Mouse (Mus musculus): ENCODE results near the gene Mettl8. TPM values are rescaled to one million over a fixed set of nuclear protein-coding genes. Genes with fewer than 3 reads are reported as not detected.

Mettl8 gene
- polyA plus RNA-seq, 1 experiment from 2014 or later: 14.3 TPM

- ATAC-seq (ENCODE audit: low FRiP score, low read depth): no peak
- Histone ChIP-seq H3K36me3 (peaks cover 3% of the 10 kb centered on the region; the same call in 1 of the 2 replicates), H3K9ac (no peak overlapping the region), H3K4me3 (no peak overlapping the region), H3K4me1 (no peaks in the 10 kb centered on the region), H3K9me3 (no peaks in the 10 kb centered on the region), H3K4me2 (replicated peaks) (no peak overlapping the region), H3K27me3 (no peaks in the 10 kb centered on the region), H3K27ac (no peak overlapping the region)
- WGBS: 83% methylated on average over 2 of the region's 2 CpGs
Measured at GRCm38 (mm10) chr2:70968305-70968704, 87.1 kb downstream of the Mettl8 start.

GRCm38 (mm10) chr2:70967216-70967615 is 88.2 kb downstream of the Mettl8 start:
- ATAC-seq (ENCODE audit: low FRiP score, low read depth): no peak
- no peak overlapping the region for H3K9ac ChIP-seq
- H3K36me3 ChIP-seq: peaks cover 3% of the 10 kb centered on the region; the same call in 1 of the 2 replicates
- no peaks in the 10 kb centered on the region for H3K9me3 ChIP-seq
- no peaks in the 10 kb centered on the region for H3K4me1 ChIP-seq
- no peak overlapping the region for H3K27ac ChIP-seq
- no peak overlapping the region for H3K4me2 ChIP-seq (replicated peaks)
- 78% methylated on average over 1 of the region's 1 CpGs for WGBS
- no peaks in the 10 kb centered on the region for H3K27me3 ChIP-seq
- no peak overlapping the region for H3K4me3 ChIP-seq

- Histone ChIP-seq H3K36me3 (peaks cover 3% of the 10 kb centered on the region; the same call in 1 of the 2 replicates), H3K9ac (no peak overlapping the region), H3K4me2 (replicated peaks) (no peak overlapping the region), H3K27me3 (no peaks in the 10 kb centered on the region), H3K4me3 (no peak overlapping the region), H3K4me1 (no peaks in the 10 kb centered on the region), H3K27ac (no peak overlapping the region), H3K9me3 (no peaks in the 10 kb centered on the region)
- no peak for ATAC-seq (ENCODE audit: low FRiP score, low read depth)
- 94% methylated on average over 2 of the region's 2 CpGs for WGBS
Measured at GRCm38 (mm10) chr2:70964809-70965208, 90.6 kb downstream of the Mettl8 start.

GRCm38 (mm10) chr2:70962921-70963320 is 92.5 kb downstream of the Mettl8 start:
- Histone ChIP-seq H3K27ac (no peak overlapping the region), H3K4me3 (no peak overlapping the region), H3K9ac (no peak overlapping the region), H3K9me3 (no peaks in the 10 kb centered on the region), H3K27me3 (no peaks in the 10 kb centered on the region), H3K36me3 (peaks cover 3% of the 10 kb centered on the region; the same call in 1 of the 2 replicates), H3K4me2 (replicated peaks) (no peak overlapping the region), H3K4me1 (0 out of 2 replicates have a peak, but pooled peaks cover 4% of the 10 kb centered on the region)
- WGBS: 92% methylated on average over 1 of the region's 1 CpGs
- no peak for ATAC-seq (ENCODE audit: low FRiP score, low read depth)

GRCm38 (mm10) chr2:70961086-70961941 is 94.1 kb downstream of the Mettl8 start:
- Histone ChIP-seq H3K4me3 (no peak overlapping the region), H3K27ac (no peak overlapping the region), H3K4me2 (replicated peaks) (no peak overlapping the region), H3K9ac (no peak overlapping the region), H3K27me3 (no peaks in the 10 kb centered on the region), H3K4me1 (0 out of 2 replicates have a peak, but pooled peaks cover 4% of the 10 kb centered on the region), H3K9me3 (no peaks in the 10 kb centered on the region), H3K36me3 (peaks cover 3% of the 10 kb centered on the region; the same call in 1 of the 2 replicates)
- ATAC-seq (ENCODE audit: low FRiP score, low read depth): no peak
- WGBS: 82% methylated on average over 6 of the region's 6 CpGs

GRCm38 (mm10) chr2:70960090-70960489 is 95.3 kb downstream of the Mettl8 start:
- Histone ChIP-seq H3K36me3 (peaks cover 3% of the 10 kb centered on the region; the same call in 1 of the 2 replicates), H3K4me1 (0 out of 2 replicates have a peak, but pooled peaks cover 4% of the 10 kb centered on the region), H3K9me3 (no peaks in the 10 kb centered on the region), H3K27me3 (no peaks in the 10 kb centered on the region), H3K27ac (no peak overlapping the region), H3K9ac (no peak overlapping the region), H3K4me3 (no peak overlapping the region), H3K4me2 (replicated peaks) (no peak overlapping the region)
- no peak for ATAC-seq (ENCODE audit: low FRiP score, low read depth)
- WGBS: 78% methylated on average over 6 of the region's 6 CpGs

GRCm38 (mm10) chr2:70959337-70959736 is 96.0 kb downstream of the Mettl8 start:
- Histone ChIP-seq H3K9me3 (no peaks in the 10 kb centered on the region), H3K27me3 (no peaks in the 10 kb centered on the region), H3K36me3 (no peaks in the 10 kb centered on the region), H3K9ac (no peak overlapping the region), H3K4me2 (replicated peaks) (no peak overlapping the region), H3K27ac (no peak overlapping the region), H3K4me3 (no peak overlapping the region), H3K4me1 (0 out of 2 replicates have a peak, but pooled peaks cover 4% of the 10 kb centered on the region)
- 53% methylated on average over 7 of the region's 7 CpGs for WGBS
- no peak for ATAC-seq (ENCODE audit: low FRiP score, low read depth)

- Histone ChIP-seq H3K4me1 (0 out of 2 replicates have a peak, but pooled peaks cover 4% of the 10 kb centered on the region), H3K27me3 (no peaks in the 10 kb centered on the region), H3K36me3 (no peaks in the 10 kb centered on the region), H3K27ac (no peak overlapping the region), H3K4me2 (replicated peaks) (no peak overlapping the region), H3K9me3 (no peaks in the 10 kb centered on the region), H3K9ac (no peak overlapping the region), H3K4me3 (no peak overlapping the region)
- no peak for ATAC-seq (ENCODE audit: low FRiP score, low read depth)
- WGBS: 65% methylated on average over 5 of the region's 7 CpGs
Measured at GRCm38 (mm10) chr2:70958536-70958935, 96.8 kb downstream of the Mettl8 start.

GRCm38 (mm10) chr2:70953616-70954015 is 101.8 kb downstream of the Mettl8 start:
- no peak for ATAC-seq (ENCODE audit: low FRiP score, low read depth)
- H3K9me3 ChIP-seq: no peaks in the 10 kb centered on the region
- H3K4me1 ChIP-seq: no peaks in the 10 kb centered on the region
- H3K9ac ChIP-seq: no peak overlapping the region
- no peak overlapping the region for H3K27ac ChIP-seq
- 53% methylated on average over 2 of the region's 2 CpGs for WGBS
- H3K27me3 ChIP-seq: no peaks in the 10 kb centered on the region
- H3K36me3 ChIP-seq: no peaks in the 10 kb centered on the region
- no peak overlapping the region for H3K4me3 ChIP-seq
- H3K4me2 ChIP-seq (replicated peaks): no peak overlapping the region

GRCm38 (mm10) chr2:70951944-70952343 is 103.4 kb downstream of the Mettl8 start:
- no peak overlapping the region for H3K9ac ChIP-seq
- WGBS: 83% methylated on average over 2 of the region's 2 CpGs
- H3K4me2 ChIP-seq (replicated peaks): no peak overlapping the region
- H3K36me3 ChIP-seq: no peaks in the 10 kb centered on the region
- ATAC-seq (ENCODE audit: low FRiP score, low read depth): no peak
- H3K27ac ChIP-seq: no peak overlapping the region
- no peaks in the 10 kb centered on the region for H3K9me3 ChIP-seq
- no peaks in the 10 kb centered on the region for H3K4me1 ChIP-seq
- H3K4me3 ChIP-seq: no peak overlapping the region
- no peaks in the 10 kb centered on the region for H3K27me3 ChIP-seq

GRCm38 (mm10) chr2:70944511-70945305 is 110.7 kb downstream of the Mettl8 start:
- Histone ChIP-seq H3K9me3 (no peaks in the 10 kb centered on the region), H3K27ac (no peak overlapping the region), H3K4me2 (replicated peaks) (no peak overlapping the region), H3K4me1 (no peaks in the 10 kb centered on the region; the same call in 1 of the 2 replicates), H3K9ac (no peak overlapping the region), H3K4me3 (no peak overlapping the region), H3K36me3 (no peaks in the 10 kb centered on the region), H3K27me3 (no peaks in the 10 kb centered on the region)
- ATAC-seq (ENCODE audit: low FRiP score, low read depth): no peak
- 80% methylated on average over 8 of the region's 8 CpGs for WGBS

- no peak overlapping the region for H3K4me3 ChIP-seq
- no peak overlapping the region for H3K9ac ChIP-seq
- peaks cover 3% of the 10 kb centered on the region; the same call in 1 of the 2 replicates for H3K4me1 ChIP-seq
- ATAC-seq (ENCODE audit: low FRiP score, low read depth): no peak
- no peaks in the 10 kb centered on the region for H3K9me3 ChIP-seq
- no peaks in the 10 kb centered on the region for H3K36me3 ChIP-seq
- 0 out of 2 replicates have a peak overlapping the region, but pooled peaks have one; percentile 15 for H3K27ac ChIP-seq
- no peaks in the 10 kb centered on the region for H3K27me3 ChIP-seq
- H3K4me2 ChIP-seq (replicated peaks): no peak overlapping the region; the same call in 1 of the 2 replicates
- WGBS: 60% methylated on average over 14 of the region's 14 CpGs
Measured at GRCm38 (mm10) chr2:70940826-70941225, 114.6 kb downstream of the Mettl8 start.

All from limb, embryonic 13.5 days (tissue).